Mouse (Mus musculus) gastrocnemius, postnatal 14 days (tissue): ENCODE measurements at regions not wholly inside any gene's neighbourhood (a gene's known extent, or its start where the extent isn't known, plus 50 kb on each side); places are given as distances from the start of the nearest gene placed in this dataset.

Experiments
- DNase-seq: peaks from one replicate; pipeline ENCODE4 v3.0.0; 2021; ENCODE audit warnings: mixed read lengths
- intact Hi-C: fragments of 180-260 bp; cut with DNase I; formaldehyde crosslinking; loops from one replicate; pipeline ENCODE4 v1.15.1; 2025; ENCODE audit warnings: low total_unique reads

DNA sequence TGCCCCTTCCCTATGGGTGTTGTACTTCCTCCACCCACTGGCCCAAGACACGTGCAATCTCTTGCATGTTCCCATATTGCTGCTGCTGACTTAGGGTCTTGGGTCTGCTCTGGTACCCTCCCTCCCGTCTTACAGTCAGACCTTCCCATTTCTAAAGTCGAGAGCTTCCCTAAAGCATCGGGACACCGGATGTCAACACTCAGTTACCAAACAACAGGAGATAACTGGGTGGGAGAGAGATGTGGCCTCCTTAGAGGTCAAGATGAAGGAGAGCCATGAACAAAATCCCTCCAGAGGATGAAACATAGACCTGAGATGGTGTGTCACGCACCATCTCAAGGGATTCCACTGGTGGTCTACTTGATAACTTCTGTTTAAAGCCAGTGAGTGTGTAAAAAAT lies 322.5 kb downstream of the Gm826 start:
- intact Hi-C loops, result no loop called here
- no peak for DNase-seq

- no peak for DNase-seq
- intact Hi-C loops, result no loop called here
These were observed 331.3 kb downstream of the Gm826 start for GRCm38 (mm10) chr2:160002695-160003094.

DNA sequence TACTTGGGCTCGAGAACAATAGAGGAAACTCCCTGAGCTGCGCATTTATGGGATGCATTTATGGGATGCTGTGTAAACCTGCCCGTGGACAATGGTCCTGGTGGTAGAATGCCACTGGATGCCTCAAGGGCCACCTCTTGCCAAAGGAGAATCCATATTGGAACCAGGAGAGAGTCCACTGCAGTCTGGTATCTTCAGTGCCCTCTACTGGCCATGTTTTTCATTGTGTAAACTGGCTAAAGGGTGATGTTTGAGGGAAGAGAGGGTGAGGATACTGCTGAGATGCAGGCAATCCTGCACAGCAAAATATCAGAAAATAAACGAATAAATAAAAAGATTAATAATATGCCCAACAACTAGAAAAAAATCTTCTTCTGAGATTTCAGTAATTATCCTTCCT lies 333.5 kb downstream of the Gm826 start:
- intact Hi-C loops, result no loop called here
- DNase-seq, result no peak

DNA sequence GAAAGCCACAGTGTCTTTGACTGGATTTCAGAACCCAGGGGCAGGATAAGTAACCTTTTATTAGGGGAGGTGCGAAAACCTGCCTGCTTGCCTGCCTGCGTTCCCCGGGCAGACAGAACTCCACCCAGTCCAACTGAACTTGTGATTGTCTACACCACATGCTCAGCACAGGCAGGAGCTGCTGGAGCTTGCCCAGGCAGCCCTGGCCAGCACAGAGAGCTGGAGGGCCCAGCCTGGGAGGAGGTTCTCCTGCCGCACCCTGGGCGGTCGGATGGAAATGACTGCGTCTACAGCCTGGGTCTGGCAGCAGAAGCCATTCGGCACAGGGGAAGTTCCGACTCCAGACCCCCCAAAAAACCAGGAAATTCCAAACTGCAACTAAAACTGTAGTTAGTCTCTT lies 336.6 kb downstream of the Gm826 start:
- DNase-seq, result peak; percentile 42
- intact Hi-C loops, result no loop called here

DNA sequence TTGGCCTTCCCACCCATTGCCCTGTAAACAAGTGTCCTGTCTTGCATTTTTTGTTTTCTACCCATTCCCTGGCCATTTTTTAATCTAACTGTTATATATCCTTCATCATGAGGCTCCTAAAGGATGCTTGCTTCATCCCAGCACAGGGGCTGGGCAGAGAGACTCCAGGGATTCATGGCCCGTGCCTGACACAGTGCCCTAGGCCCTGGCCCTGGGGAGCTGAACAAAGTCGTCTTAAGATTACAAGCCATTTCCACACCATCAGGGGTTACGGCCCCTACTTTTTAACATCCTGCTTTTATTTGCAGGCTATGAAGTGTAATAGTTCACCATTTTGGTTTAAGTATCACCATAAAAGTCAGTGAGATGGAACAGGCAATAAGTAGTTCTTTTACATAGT lies 339.5 kb downstream of the Gm826 start:
- intact Hi-C loops, result no loop called here
- DNase-seq, result no peak

DNA sequence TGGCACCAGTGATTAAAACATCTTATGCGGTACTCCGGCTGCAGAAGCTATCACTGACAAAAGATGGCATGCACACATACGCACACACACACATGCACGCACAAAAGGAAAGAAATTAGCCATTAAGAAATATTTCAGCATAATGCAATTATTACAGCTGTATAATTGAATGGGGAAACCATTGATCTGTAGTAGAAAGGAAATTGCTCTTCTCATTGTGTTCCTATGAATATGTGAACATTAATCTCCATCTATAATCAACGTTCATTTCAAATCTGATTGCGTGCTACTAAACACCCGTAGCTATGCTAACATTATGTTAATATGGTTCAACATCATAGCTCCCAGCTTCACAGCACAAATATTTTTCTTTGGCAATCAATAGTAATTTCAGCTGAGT lies 347.2 kb downstream of the Gm826 start:
- DNase-seq, result no peak
- intact Hi-C loops, result no loop called here

- DNase-seq, result no peak
- intact Hi-C loops, result no loop called here
These were observed 352.3 kb downstream of the Gm826 start for GRCm38 (mm10) chr2:159981694-159982093.

- no peak for DNase-seq
- intact Hi-C loops, result no loop called here
These were observed 383.6 kb downstream of the Gm826 start for GRCm38 (mm10) chr2:159950369-159950768.

DNA sequence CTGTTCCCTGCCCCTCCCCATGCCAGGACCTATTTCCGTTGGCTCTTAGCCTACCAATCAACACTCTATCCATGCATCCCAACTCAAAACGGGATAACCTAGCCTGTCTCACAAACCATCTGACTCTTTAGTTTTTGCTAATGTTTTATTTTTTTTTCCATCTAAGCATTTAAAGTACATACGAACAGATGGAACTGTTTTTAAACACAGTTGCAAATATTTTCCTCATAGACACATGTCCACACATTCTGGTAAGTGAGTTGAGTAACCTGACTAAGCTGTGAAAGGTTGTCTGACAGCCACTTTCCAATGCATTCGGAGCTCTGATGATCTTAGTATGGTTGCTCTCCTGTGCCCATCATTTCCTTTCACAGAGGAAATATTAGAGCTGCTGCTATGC lies 384.9 kb downstream of the Gm826 start:
- intact Hi-C loops, result no loop called here
- DNase-seq, result no peak

- intact Hi-C loops, result no loop called here
- DNase-seq, result no peak
These were observed 403.2 kb downstream of the Gm826 start for GRCm38 (mm10) chr2:159930744-159931143.

DNA sequence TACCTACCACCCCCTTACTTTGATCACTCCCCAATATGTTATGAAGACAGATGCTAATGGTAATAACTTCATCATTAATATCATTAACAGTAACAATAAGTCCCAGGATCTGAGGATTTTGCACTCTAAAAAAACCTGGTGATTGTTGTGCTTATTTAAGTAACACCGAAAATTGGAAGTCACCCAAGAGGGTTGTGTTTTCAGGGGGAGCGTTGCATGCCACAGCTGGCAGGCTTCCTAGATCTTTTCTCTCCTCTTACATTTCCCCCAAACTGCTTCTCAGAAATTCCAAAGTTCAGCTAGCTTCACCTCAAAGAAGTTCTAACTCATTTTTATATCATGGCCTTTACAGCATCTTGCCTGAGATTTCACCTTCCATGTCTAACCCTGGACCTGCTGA lies 444.3 kb downstream of the Gm826 start:
- no peak for DNase-seq
- intact Hi-C loops, result no loop called here

- intact Hi-C loops, result no loop called here
These were observed 449.0 kb downstream of the Gm826 start for GRCm38 (mm10) chr2:159884773-159885459.

DNA sequence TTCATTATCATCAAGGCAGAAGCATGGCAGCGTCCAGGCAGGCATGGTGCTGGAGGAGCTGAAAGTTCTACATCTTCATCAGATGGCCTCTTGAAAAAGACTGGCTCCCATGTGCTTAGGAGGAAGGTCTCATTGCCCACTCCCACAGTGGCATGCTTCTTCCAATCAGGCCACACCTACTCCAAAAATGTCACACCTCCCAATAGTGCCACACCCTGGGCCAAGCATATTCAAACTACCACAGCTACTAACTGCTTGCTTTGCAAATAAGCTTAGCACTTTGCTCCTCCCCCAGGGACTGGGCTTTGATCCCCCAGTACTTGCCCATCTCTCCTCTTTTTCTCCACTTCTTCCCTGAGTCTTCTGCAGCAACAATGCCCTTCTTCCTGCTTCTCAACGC lies 467.0 kb downstream of the Gm826 start:
- DNase-seq, result no peak
- intact Hi-C loops, result no loop called here

More at GRCm38 (mm10) chr2:159884773-159885459, 449.0 kb downstream of the Gm826 start:
- no peak for DNase-seq

DNA sequence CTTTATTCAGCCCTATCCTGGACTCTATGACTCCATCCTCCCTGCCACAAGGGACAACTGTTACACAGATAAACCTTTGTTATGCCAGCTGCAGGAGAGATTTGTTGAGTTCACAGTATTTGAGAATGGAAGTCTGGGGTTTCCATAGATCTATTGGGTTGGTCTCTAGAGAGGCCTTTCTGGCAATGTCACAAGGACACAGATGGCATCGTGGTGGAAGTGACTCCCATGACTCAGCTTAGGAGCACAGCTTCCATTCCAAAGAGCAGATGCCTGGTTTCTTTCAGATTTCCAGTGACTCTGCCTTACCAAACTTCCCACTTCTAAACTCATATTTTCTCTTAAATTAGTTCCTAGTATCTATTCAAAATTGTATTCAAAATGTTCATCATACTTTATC lies 467.6 kb downstream of the Gm826 start:
- intact Hi-C loops, result no loop called here
- no peak for DNase-seq

DNA sequence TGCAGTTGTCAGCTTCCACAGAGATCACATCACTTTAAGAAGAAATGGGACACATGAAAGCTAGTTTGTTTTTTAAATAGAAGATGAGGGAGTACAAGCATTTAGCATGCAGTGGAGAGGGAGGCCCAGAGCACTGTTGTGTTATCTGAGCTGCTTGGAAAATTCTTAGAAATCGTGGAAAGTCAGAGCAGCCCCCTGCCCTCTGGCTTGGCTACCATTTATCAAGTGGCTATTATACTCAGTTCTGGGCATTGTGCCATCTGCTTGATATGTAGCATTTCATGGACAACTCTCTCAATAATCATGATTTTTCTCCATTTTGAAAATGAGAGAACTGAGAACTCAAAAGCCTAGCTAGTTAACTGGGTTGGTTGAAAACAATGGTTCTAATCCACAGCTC lies 470.8 kb downstream of the Gm826 start:
- DNase-seq, result no peak
- intact Hi-C loops, result no loop called here

DNA sequence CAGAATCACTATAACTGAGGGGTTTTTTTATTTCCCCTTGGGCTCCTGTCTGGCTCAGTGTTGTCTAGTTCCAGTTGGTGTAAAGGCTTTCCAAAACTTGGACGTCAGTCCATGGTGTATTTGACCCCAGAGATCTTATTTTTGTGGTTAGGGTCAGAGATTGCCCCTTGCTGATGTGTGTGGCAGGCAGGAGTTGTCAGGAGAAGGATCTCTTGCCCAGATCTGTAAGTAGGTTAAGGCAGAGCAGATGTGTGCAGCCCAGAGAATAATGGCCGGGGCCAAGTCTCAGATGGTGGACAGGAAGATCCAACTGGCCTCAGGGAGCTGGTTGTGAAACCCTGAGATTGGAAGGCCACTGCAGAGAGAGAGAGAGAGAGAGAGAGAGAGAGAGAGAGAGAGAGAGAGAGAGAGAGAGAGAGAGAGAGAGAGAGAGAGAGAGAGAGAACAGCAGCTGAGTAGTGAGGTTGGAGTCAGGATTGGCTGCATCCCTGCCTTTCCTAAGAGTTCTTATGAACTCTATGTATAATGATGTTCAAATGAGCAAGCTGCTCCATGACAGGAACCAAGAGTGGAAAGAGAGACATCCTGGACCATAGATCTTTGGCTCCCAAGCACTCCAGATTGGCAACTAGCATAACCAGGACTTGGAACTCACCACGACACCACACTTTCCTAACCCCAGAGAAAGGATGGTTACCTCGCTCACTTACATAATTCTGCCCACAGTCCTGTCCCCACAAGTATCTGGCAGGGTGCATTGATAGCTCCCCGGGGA lies 479.9 kb downstream of the Gm826 start:
- DNase-seq, result peak; percentile 47
- intact Hi-C loops, result no loop called here

DNA sequence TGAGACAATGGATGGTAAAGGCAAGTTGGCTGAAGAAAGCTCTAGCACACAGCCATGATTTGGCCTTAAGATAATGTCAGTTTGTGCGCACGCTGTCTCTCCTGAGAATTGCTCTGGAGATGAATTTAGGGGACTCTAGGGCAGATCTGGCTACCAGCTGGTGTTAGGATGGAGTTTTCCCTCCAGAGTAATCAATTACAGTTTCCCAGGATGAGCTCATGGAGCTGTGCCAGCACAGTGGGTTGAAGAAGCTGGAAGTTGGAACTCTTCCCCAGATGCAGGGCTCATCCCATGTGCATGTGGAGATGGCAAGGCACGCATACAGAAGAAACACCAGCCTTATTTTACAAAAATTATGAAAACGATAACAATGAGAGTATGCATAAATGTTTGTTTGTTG lies 481.0 kb downstream of the Gm826 start:
- intact Hi-C loops, result no loop called here
- peak; percentile 32 for DNase-seq

DNA sequence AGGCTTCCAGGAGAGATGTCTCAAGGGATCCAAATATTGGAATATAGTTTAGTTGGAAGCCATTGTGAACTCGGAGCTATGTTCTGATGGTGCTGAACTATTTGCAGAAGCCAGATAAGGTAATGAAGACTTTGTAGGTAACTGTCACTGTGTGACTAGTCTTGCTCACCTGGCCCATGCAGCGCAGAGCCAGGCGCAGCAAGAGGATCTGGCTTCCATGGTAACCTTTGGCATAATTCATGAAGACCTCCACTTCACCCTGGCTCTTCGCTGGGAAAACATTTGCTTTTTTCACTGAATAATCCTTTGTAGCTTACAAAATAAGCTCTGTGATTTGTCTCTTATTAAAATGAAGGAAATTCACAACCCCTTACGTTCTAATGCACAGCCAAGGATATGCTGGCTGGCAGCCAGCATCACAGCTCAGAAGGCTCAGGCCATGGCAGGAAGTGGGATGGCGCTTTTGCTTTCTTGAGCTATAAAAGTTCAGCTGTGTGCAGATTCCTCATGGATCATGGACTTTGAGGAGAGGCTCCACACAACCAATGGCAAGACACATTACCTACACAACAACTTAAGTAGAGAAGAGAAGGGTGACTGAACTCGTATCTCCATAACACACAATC lies 501.4 kb downstream of the Gm826 start:
- intact Hi-C loops, result no loop called here

GRCm38 (mm10) chr2:159826417-159826816 lies 507.5 kb downstream of the Gm826 start:
- intact Hi-C loops, result no loop called here
- peak; percentile 52 for DNase-seq

More for the DNA sequence above, 501.4 kb downstream of the Gm826 start:
- no peak for DNase-seq

DNA sequence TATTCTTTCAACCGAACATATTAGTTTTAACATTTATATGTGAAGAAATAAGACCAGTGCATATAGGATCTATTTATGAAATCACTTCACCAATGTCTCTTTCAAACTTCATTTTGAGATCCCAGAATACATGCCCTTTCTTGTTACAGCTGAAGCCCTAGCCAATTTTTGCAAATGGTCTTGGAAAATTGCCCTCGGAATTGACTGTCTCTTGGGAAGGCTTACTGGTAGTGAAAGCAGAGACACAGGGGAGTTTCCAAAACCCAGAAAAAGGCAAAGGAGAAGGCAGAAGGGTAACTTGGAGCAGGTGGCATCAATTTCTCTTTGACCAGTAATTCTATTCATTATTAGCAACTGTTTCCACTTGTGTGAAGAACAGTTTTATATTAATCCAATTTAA lies 515.4 kb downstream of the Gm826 start:
- intact Hi-C loops, result no loop called here
- no peak for DNase-seq

DNA sequence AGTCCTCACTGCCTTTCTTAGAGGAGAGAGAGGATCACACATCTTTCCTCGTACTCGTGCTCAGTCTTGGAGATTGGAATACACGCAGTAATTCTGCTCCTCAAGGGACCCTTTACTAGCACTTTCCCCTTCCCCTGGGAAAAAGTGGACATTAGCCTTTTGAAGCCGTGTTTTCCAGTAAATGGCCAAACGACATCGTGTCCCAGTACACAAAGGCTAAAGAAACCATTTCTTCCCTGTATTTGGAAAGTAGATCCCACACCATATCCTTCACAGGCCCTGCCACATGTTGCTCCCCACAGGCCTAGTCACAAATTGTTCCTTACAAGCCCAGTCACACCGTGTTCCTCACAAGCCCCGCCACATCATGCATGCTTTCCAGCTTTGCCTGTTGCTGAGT lies 517.6 kb downstream of the Gm826 start:
- intact Hi-C loops, result no loop called here
- no peak for DNase-seq
